Mouse (Mus musculus) lung, postnatal 36 days (tissue): ENCODE results near the gene Trmt112.
A peak's percentile ranks its signal among the peaks of the same experiment; 100 is the strongest.
"Not testable (repeated sequence)": the region's sequence is repeated elsewhere in the genome, so short reads cannot be mapped to it uniquely, and the experiment has no call there.

Source experiments
- DNase-seq: peaks from one replicate; pipeline ENCODE4 v3.0.0; 2022; ENCODE audit warnings: mixed read lengths

Gene Trmt112

DNA sequence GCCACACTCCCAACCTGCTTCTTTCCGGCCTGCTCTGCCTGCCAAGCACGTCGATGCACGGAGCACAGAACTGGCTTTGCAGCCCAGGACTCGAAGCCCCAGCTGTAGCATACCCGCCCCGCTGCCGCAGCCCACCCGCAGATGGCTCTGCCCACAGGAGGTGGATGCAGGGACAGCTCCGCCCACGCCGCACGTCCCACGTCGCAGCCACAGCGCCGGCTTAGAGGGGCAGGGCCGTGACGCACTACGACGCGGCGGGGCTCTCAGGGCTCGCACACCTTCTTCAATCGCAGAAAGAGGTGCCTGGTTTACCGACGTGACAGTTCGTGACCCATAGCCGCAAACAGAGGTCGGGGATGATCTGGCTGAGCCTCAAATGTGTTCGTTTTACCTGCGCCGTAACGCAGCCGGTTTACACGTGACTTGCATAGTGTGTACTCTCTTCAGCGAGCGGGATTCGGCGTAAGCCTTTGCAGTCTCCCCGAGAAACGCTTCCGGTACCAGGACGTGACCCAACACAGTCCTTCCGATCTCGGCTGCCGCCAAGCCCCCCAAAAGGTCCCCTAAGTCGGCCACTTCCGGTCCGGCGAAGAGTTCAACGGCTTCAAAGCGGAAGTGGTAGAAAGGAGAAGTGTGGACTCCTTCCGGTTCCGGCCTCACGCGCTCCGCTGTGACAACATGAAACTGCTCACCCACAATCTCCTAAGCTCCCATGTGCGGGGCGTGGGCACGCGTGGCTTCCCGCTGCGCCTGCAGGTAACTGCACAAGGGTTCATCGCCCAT, at the start of gene Trmt112, which contains the start of gene Prdx5:
Gene Trmt112, plus strand, starts transcription at position 192 of the 783 bp plus-strand sequence.
Gene Prdx5, minus strand, starts transcription at position 600 of the 783 bp plus-strand sequence.
- DNase-seq: peak; percentile 94

DNA sequence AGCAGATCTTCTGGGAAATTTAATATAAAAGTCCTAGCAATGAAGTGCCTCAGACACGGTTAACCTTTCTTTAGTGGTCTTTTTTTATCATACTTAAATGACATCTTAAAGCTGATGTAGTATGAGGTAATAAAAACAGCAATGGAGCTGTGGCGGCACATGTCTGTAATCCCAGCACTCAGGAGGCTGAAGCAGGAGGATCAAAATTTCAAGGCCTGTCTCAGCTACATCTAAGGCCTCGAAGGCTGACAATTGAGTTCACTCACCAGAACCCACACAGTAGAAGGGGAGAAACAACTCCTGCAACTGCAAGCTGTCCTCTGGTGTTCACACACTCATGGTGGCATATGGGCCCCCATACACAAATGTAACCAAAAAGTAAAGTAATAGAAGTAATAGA, 49.5 kb upstream of the Trmt112 start:
- DNase-seq: no peak

DNA sequence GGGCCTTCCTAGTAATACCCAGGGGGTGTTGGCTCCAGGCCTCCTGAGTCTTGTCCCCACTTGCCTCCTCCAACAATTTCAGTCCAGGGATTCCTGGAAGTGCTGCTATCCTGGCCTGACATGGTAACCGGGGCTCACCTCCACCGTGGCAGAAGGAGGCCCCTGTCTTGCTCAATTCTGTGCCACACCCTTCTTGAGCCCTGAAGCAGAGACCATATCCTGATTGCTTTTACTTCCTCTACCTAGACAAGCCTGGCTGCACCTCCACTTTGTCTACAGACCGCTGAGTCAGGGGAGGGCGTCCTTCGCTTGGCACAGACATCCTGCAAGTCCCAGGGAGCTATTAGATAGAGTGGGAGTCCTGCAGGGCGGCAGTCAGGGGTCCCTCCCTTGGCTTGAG, 48.8 kb upstream of the Trmt112 start:
- peak; percentile 42 for DNase-seq

DNA sequence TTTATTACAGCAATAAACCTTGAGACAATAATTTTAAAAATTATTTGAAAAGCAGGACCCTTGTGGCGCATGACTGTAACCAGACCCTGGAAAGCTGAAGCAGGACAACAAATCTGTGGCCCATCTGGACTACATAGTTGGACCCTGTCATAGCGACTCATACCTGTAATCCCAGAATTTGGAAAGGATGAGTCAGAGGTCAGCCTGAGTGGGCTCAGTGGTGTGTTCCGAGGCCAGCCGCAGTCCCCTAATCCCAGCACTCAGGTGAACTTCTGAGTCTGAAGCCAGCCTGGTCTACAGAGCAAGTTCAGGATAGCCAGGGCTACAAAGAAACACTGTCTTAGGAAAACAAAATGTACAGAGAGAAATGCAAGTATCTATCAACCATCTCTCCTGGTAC, 48.0 kb upstream of the Trmt112 start:
- DNase-seq: no peak

GRCm38 (mm10) chr19:6869355-6869754, 40.1 kb upstream of the Trmt112 start:
- DNase-seq: peak; percentile 87

GRCm38 (mm10) chr19:6871574-6872271, 37.8 kb upstream of the Trmt112 start:
- DNase-seq: peak; percentile 45

DNA sequence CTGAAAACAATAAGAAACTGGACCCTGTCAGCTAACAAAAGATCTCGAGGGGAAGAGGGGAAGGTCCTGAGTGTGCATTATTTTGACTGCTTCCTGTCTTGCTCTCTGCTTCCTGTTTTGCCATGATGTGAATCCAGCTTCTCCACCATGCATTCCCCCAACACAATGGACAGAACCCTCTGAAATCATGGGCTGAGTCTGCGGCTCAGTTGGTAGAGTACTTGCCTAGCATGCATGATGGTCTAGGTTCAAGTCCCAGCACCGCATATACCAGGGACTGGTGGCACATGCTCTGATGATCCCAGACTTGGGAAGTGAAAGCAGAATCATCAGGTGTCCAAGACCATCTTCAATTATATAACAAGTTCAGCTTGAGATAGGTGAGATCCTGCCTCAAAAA, 36.8 kb upstream of the Trmt112 start:
- DNase-seq: no peak

GRCm38 (mm10) chr19:6874257-6874656, 35.2 kb upstream of the Trmt112 start:
- DNase-seq: no peak

DNA sequence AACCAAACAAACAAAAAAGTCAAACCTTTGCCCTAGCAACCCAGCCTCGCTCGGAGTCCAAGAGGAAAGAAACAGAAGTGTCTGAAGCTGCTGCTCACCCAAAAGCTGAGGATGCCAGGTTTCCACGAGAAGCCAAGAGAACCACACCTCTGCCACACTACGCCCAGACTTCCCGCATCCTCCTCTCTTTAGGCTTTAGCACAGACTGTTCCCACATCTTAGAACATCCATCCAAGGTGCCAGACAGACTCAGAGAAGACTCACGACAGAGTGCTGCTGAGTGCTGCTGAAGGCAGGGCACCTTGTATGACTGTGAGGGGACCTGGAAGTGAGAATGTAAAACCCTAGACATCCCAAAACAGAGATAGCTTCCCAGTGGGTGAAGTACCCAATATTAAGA, 33.7 kb upstream of the Trmt112 start:
- no peak for DNase-seq

DNA sequence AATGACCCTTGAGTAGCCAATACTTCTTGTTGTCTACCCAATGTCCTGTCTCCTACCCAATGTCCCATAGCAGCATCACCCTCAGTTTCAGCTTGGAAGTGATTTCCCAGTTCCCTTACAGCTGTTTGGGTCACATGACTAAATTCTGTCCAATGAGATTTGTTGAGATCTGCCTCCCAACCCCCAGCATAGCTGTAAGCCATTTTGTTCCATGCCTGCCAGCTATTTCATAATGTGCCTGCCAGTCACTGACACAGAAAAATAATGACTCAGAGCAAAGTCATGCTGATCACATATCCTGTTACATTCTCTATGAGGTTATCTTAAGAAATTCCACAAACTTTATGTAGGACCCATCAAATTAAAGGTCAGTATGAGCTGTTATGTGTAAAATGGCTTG, 32.7 kb upstream of the Trmt112 start:
- DNase-seq: no peak

DNA sequence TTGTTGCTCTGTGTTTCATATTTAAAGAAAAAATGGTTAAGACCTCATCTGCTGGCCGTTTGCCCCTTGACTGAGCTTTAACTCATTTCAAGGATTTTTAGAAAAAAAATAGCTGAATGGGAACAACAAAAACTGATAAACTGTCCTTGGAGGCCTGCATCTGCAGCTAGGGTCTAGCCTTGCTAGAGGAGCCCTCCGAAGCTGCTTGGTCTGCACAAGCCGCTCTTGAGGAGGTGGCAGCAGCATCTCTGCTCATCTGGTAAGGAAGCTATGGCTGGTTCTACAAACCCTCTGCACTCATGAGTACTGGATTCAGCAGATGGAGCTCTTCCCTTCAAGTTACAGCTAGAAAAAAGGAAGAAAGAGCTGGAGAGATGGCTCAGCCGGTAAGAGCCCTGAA, 31.5 kb upstream of the Trmt112 start:
- no peak for DNase-seq

DNA sequence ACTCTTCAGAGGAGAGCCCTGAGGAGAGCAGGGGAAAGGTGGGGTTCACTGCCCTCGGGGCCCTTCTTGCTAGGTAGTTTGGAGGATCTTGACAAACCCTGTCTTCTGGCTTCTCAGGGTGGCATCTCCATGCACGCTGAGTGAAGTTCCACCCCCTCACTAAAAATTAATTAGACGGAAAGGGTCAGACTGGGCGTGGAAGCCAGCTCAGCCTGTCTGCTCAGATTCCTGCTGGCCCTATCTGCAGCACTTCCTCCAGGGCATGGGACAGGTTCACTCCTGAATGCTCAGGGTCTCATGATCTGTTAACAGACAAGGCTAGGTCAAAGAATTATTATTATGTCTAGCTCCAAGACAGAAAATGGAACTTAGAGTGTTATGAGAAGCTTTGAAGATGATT, 17.0 kb upstream of the Trmt112 start:
- no peak for DNase-seq

DNA sequence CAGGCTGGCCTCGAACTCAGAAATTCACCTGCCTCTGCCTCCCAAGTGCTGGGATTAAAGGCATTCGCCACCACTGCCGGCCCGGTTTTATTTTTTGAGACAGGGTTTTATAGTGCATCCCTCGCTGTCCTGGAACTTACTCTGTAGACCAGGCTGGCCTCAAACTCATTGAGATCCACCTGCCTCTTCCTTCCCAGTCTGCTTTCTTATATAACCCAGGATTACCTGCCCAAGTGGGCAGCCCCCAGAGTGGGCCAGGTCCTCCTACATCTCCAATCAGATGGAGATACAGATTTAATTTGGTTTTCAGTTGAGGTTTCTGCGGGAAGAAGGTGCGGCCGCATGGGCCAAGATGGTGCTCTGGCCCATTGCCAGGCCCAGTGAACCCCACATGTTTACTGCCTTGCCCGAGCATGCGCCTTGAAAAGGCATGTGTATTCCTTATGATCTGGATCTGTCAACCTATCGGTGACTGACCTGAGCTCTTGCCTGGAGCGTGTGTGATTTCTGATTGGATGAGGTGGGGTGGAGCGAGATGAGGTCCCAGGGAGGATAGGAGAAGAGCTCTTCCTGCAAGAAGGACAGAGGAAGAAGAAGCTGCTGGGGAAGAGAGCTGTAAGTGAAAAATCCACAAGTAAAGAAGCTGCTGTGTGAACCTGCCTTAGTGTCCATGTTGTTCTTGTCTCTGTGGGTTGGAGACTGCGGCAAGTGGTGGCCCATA, 15.6 kb upstream of the Trmt112 start:
- DNase-seq: no peak

GRCm38 (mm10) chr19:6895608-6896305, 13.7 kb upstream of the Trmt112 start:
- DNase-seq: not testable (repeated sequence)

DNA sequence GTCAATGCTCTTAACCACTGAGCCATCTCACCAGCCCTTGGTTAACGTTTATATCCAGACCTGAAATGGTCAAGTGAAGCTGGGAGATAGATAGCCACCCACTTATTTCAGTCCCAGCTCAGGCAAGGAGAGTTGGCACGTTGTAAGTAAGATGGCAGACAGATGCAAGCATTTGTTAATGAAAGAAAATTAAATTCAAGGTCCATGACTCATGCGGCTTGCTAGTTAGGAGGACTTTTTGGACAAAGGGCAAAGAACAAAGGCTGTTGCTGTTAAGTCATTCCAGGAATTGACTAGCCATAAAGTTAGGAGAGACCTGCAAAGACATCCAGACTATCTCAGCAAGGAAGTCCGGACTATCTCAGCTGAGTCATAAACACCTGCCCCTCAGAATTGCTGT, 9.9 kb upstream of the Trmt112 start:
- no peak for DNase-seq

DNA sequence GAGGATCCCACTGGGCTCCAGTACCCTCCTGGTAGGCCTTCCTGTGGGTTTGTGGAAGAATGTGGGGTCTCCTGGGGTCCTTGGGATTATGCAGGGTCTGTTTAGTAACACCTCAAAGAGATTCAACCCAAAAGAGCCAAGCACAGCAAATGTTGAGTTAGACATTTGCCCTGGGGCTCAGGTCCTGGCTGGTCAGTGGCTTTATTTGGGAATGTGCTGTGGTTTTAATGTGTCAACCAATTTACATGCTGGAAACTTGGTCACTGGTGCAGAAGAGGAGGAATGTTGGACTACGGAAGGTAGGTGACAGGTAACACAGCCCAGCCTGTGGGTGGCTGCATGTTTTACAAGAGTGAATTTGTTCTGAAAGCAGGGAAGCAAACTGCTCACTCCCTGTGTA, 6.5 kb upstream of the Trmt112 start:
- DNase-seq: no peak

GRCm38 (mm10) chr19:6904846-6905245, 4.7 kb upstream of the Trmt112 start:
- DNase-seq: no peak

DNA sequence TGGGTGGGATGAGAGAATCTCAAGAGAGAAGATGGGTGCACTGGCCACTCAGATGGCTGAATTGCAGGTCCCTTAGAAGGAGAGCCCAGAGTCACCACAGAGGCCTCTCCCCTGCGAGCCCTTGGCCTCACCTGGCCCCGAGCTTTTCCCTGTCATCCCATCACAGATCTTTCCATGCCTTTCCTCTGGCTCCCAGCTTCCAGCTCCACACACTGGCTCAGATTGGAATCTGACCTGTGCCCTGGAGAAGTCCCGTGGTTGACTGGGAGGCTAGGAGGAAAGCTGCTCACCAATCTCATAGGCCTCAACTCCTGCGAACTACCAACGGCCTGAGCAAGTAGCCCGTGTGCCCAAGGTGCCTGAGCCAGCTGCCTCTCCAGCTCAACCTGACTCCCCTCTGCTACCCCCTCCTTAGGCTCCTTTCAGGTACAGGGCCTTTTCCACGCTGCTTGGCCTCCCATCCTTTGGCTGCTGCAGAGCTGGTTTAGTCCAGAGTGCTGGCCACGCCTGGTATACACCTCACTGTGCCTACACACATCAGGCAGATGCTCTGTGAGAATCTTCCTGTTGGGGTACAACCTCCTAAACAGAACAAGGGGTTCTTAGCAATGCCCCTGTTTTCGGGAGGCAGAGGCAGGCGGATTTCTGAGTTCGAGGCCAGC, 3.9 kb upstream of the Trmt112 start:
- no peak for DNase-seq

DNA sequence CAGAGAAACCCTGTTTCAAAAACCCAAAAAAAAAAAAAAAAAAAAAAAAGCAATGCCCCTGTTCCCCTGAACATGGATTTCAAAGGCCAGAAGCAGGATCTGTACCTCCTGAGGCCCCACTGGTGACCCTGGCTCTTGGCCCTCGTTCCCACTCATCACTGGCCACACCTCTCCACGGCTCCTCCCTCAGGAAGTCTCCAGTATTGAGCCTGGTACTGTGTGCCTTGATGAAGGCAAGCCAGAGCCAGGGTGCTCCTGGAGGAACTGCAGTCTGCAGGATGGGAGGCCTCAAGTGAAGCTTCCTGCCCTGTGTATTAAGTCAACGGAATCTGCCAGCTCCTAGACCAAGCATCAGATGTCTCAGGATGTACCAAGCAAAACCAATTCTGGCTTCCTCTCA, 3.3 kb upstream of the Trmt112 start:
- no peak for DNase-seq

DNA sequence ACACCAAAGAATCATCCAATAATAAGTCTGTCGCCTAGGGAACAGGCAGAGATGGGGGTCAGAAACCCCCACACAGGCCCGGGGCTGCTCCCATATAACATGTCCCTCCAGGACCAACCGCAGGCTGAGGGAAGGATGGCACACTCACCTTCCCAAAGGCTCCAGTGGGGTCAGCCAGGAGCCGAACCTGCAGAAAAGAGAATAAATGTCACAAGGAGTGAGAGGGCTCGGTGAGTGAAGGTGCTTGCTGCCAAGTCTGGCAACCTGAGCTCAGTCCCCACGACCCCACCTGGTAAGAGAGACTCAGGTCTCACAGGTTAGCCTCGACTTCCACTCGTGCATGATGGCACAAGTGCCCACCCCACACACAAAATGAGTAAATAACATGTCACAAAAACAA, 2.4 kb upstream of the Trmt112 start:
- no peak for DNase-seq

GRCm38 (mm10) chr19:6907811-6908540, 1.5 kb upstream of the Trmt112 start:
- peak; percentile 49 for DNase-seq

DNA sequence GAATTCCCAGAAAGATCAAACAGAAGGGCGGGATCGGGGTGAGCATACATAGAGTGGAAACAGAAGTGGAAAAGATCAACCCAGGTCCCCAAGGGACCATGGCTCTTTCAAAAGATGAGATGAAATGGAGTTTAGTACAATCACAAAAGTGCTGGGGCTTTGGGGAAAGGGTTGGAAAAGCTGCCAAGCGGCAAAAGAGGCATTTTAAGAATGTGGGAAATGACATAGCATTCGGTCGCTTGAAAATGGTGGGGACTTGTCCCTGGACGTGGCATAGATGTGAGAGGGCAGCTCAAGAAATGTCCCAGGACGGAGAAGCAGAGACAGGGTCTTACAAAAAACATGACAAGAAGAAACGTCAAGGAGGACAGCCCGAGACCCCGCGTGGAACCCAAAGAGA, 477 bp upstream of the Trmt112 start:
- no peak for DNase-seq
